Mouse (Mus musculus) embryonic facial prominence, embryonic 15.5 days (tissue): ENCODE measurements around the gene Slc44a2. TPM values are rescaled to one million over a fixed set of nuclear protein-coding genes. Genes with fewer than 3 reads are reported as not detected.
A peak's percentile ranks its signal among the peaks of the same experiment; 100 is the strongest.
"Not testable (repeated sequence)": the region's sequence is repeated elsewhere in the genome, so short reads cannot be mapped to it uniquely, and the experiment has no call there.

Experiments
- ATAC-seq: fragments of 200-750 bp; cut with Nextera tagmentation; 2 replicates; pipeline ENCODE4 v1.8.0; 2017; ENCODE audit warnings: low read depth, moderate TSS enrichment; ENCODE audit not compliant: insufficient number of reproducible peaks, low FRiP score, low TSS enrichment
- H3K27ac ChIP-seq: fragments of 300-500 bp; sonication (generic); replicated peaks from 2 replicates; pipeline ENCODE4 v1.5.1; 2015; ENCODE audit warnings: mild to moderate bottlenecking, inconsistent platforms
- H3K27me3 ChIP-seq: fragments of 300-500 bp; sonication (generic); 2 replicates; pipeline ENCODE4 v1.6.1; 2015; ENCODE audit warnings: inconsistent platforms
- H3K36me3 ChIP-seq: fragments of 300-500 bp; sonication (generic); 2 replicates; pipeline ENCODE4 v1.6.1; 2015; ENCODE audit warnings: mild to moderate bottlenecking, inconsistent platforms
- H3K4me1 ChIP-seq: fragments of 300-500 bp; sonication (generic); 2 replicates; pipeline ENCODE4 v1.6.1; 2015; ENCODE audit warnings: inconsistent platforms
- H3K4me2 ChIP-seq: fragments of 300-500 bp; sonication (generic); replicated peaks from 2 replicates; pipeline ENCODE4 v1.6.1; 2015; ENCODE audit warnings: mild to moderate bottlenecking, inconsistent platforms
- H3K4me3 ChIP-seq: fragments of 300-500 bp; sonication (generic); replicated peaks from 2 replicates; pipeline ENCODE4 v1.5.1; 2015; ENCODE audit warnings: mild to moderate bottlenecking, inconsistent platforms
- H3K9ac ChIP-seq: fragments of 300-500 bp; sonication (generic); 2 replicates; pipeline ENCODE4 v1.6.1; 2015; ENCODE audit warnings: inconsistent platforms
- H3K9me3 ChIP-seq: fragments of 300-500 bp; sonication (generic); replicated peaks from 2 replicates; pipeline ENCODE4 v1.6.1; 2016; ENCODE audit warnings: inconsistent platforms
- WGBS: fragments of 180-500 bp; shearing (Covaris S2); methylation state at CpG from one replicate; pipeline ENCODE4 v1.1.7; 2015; 5-methylcytosine and 5-hydroxymethylcytosine counted together
- polyA plus RNA-seq: library from polyadenylated mRNA; unstranded; fragments of >200 nt; fragmentation: Nextera tagmentation; extraction: Ambion mirVana; gene quantifications from 2 replicates; pipeline ENCODE4 v1.2.1, GENCODE M21; 2015

The Slc44a2 gene
- polyA plus RNA-seq, 1 experiment from 2014 or later: 143 TPM

GRCm38 (mm10) chr9:21322211-21322916 is 1.9 kb downstream of the Slc44a2 start:
- no peaks in the 10 kb centered on the region for H3K9me3 ChIP-seq
- no peak for ATAC-seq
- H3K27ac ChIP-seq: no peak overlapping the region
- 74% methylated on average over 19 of the region's 19 CpGs for WGBS
- H3K4me1 ChIP-seq: peaks cover 19% of the 10 kb centered on the region
- H3K4me2 ChIP-seq: peak overlapping the region; percentile 85; the same call in 1 of the 2 replicates
- H3K4me3 ChIP-seq: peak overlapping the region; percentile 65
- no peaks in the 10 kb centered on the region for H3K36me3 ChIP-seq
- no peaks in the 10 kb centered on the region for H3K27me3 ChIP-seq
- no peak overlapping the region for H3K9ac ChIP-seq

- peaks cover 19% of the 10 kb centered on the region for H3K4me1 ChIP-seq
- not testable (repeated sequence) for H3K9ac ChIP-seq, H3K36me3 ChIP-seq, H3K4me3 ChIP-seq, H3K27ac ChIP-seq, H3K4me2 ChIP-seq, H3K27me3 ChIP-seq, H3K9me3 ChIP-seq, ATAC-seq
- 90% methylated on average over 8 of the region's 8 CpGs for WGBS
These were observed 2.4 kb downstream of the Slc44a2 start for GRCm38 (mm10) chr9:21322917-21323297.

GRCm38 (mm10) chr9:21324269-21324668 is 3.8 kb downstream of the Slc44a2 start:
- Histone ChIP-seq H3K9me3 (no peaks in the 10 kb centered on the region), H3K9ac (no peak overlapping the region), H3K4me1 (peaks cover 19% of the 10 kb centered on the region), H3K4me2 (no peak overlapping the region), H3K27me3 (no peaks in the 10 kb centered on the region), H3K27ac (no peak overlapping the region), H3K36me3 (no peaks in the 10 kb centered on the region), H3K4me3 (no peak overlapping the region)
- ATAC-seq: no peak
- 75% methylated on average over 11 of the region's 11 CpGs for WGBS

DNA sequence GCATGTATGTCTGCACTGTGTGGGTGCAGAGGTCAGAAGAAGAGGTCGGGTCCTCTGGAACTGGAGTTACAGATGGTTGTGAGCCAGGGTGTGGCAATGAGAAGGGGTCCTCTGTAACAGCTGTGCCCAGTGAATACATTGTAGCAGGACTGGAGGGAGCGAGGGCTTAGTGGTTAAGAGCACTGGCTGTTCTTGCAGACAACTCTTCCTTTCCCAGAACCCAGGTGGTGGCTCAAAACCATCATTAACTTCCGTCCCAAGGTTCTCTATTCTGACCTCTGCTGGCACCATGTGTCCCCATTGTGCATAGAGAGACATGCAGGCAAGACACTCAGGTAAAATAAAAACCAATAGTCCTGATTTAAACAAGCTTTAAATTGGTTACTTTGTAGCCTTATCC is 7.1 kb downstream of the Slc44a2 start:
- ATAC-seq: no peak

GRCm38 (mm10) chr9:21328041-21328440 is 7.5 kb downstream of the Slc44a2 start:
- 71% methylated on average over 3 of the region's 3 CpGs for WGBS
- Histone ChIP-seq H3K9ac (no peak overlapping the region), H3K9me3 (no peaks in the 10 kb centered on the region), H3K36me3 (no peaks in the 10 kb centered on the region), H3K27ac (no peak overlapping the region), H3K27me3 (no peaks in the 10 kb centered on the region), H3K4me2 (no peak overlapping the region), H3K4me1 (peaks cover 11% of the 10 kb centered on the region), H3K4me3 (no peak overlapping the region)
- ATAC-seq: no peak

More for the DNA sequence above, 7.1 kb downstream of the Slc44a2 start:
- WGBS: 68% methylated on average over 3 of the region's 3 CpGs
- H3K36me3 ChIP-seq: no peaks in the 10 kb centered on the region
- no peak overlapping the region for H3K4me2 ChIP-seq
- no peak overlapping the region for H3K4me3 ChIP-seq
- H3K27ac ChIP-seq: no peak overlapping the region
- H3K4me1 ChIP-seq: peaks cover 6% of the 10 kb centered on the region
- no peaks in the 10 kb centered on the region for H3K9me3 ChIP-seq
- no peak overlapping the region for H3K9ac ChIP-seq
- H3K27me3 ChIP-seq: no peaks in the 10 kb centered on the region

DNA sequence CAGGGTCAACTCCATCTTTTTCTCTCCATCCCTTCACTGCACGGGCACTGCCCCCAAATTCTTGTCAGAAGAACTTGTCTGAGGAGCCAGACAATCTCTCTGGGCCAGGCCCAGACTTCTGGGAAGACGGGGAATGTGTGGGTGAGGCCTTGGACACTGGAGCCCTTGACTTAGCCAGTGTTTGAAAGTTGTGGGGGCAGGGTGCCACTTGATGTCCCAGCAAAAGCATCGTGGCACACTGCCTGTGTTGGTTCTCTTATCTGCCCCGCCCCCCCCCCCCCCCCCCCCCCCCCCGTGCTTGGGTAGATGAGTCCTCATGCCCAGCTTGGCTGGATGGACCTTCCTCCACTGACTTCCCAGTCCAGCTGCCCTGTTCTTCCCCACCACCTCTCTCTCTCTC is 8.5 kb downstream of the Slc44a2 start:
- no peak overlapping the region for H3K4me2 ChIP-seq
- no peak overlapping the region for H3K27ac ChIP-seq
- H3K9ac ChIP-seq: no peak overlapping the region
- no peaks in the 10 kb centered on the region for H3K36me3 ChIP-seq
- WGBS: 55% methylated on average over 4 of the region's 5 CpGs
- H3K4me3 ChIP-seq: no peak overlapping the region
- H3K9me3 ChIP-seq: no peaks in the 10 kb centered on the region
- H3K27me3 ChIP-seq: no peaks in the 10 kb centered on the region
- ATAC-seq: no peak
- H3K4me1 ChIP-seq: peaks cover 11% of the 10 kb centered on the region

DNA sequence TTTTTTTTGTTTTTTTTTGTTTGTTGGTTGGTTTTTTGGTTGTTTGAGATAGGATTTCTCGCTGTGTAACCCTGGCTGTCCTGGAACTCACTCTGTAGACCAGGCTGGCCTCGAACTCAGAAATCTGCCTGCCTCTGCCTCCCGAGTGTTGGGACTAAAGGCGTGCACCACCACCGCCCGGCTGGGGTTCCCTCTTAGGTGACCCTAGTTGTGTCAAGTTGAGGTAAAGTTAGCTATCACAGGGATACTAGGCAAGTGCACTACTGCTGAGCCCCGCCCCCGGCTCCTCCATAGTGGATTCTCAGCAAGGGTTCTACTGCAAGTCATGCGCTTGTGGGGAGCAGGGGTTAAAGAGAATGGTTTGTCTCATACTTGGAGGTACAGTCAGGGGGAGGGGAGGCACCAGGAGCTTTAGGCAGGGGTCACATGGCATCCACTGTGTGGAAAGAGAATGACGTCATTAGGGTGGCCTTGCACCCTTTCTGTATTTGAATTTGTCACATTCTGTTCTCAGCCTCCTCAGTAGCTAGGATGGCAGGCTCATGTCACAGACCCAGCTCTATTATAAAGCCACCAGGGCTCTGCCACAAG is 9.3 kb downstream of the Slc44a2 start:
- Histone ChIP-seq H3K9ac (no peak overlapping the region), H3K4me3 (no peak overlapping the region), H3K9me3 (no peaks in the 10 kb centered on the region), H3K4me1 (peaks cover 11% of the 10 kb centered on the region), H3K4me2 (no peak overlapping the region), H3K27me3 (no peaks in the 10 kb centered on the region), H3K36me3 (no peaks in the 10 kb centered on the region), H3K27ac (no peak overlapping the region)
- ATAC-seq: no peak
- 90% methylated on average over 10 of the region's 10 CpGs for WGBS

DNA sequence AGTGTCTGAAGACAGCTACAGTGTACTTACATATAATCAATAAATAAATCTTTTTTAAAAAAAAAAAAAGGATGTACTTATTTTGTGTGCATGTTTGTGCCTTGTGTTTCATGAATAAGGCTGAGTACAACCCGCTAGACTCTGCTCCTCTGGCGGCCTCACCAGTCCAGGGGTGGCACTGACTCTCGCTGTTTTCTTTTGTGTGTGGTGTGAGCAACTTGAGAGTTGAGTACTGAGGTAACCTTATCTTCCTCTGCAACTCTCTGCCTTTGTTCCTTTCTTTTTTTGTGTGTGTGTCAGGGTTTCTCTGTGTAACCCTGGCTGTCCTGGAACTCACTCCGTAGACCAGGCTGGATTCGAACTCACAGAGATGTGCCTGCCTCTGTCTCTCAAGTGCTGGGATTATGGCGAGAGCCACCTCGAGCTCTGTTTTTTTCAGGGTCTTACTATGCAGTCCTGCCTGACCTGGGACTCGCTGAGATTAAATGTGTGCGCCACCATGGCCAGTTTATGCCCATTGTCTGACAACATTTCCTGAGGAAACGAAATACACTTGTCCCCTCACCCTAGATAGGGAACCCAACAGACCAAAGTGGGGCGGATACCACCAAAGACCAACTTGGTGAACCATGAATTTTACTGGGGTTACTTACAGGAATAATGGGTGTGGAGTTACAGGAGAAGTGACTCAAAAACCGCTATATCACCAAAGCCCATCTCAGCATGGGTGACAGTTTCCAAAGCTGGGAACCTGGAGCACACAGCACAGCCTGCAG is 11.1 kb downstream of the Slc44a2 start:
- H3K27ac ChIP-seq: peak overlapping the region; percentile 63; the same call in 1 of the 2 replicates
- H3K27me3 ChIP-seq: no peaks in the 10 kb centered on the region
- H3K4me1 ChIP-seq: peaks cover 11% of the 10 kb centered on the region
- H3K4me3 ChIP-seq: no peak overlapping the region
- 82% methylated on average over 12 of the region's 12 CpGs for WGBS
- H3K9me3 ChIP-seq: no peaks in the 10 kb centered on the region
- no peaks in the 10 kb centered on the region for H3K36me3 ChIP-seq
- H3K4me2 ChIP-seq: no peak overlapping the region
- H3K9ac ChIP-seq: no peak overlapping the region
- ATAC-seq: no peak

DNA sequence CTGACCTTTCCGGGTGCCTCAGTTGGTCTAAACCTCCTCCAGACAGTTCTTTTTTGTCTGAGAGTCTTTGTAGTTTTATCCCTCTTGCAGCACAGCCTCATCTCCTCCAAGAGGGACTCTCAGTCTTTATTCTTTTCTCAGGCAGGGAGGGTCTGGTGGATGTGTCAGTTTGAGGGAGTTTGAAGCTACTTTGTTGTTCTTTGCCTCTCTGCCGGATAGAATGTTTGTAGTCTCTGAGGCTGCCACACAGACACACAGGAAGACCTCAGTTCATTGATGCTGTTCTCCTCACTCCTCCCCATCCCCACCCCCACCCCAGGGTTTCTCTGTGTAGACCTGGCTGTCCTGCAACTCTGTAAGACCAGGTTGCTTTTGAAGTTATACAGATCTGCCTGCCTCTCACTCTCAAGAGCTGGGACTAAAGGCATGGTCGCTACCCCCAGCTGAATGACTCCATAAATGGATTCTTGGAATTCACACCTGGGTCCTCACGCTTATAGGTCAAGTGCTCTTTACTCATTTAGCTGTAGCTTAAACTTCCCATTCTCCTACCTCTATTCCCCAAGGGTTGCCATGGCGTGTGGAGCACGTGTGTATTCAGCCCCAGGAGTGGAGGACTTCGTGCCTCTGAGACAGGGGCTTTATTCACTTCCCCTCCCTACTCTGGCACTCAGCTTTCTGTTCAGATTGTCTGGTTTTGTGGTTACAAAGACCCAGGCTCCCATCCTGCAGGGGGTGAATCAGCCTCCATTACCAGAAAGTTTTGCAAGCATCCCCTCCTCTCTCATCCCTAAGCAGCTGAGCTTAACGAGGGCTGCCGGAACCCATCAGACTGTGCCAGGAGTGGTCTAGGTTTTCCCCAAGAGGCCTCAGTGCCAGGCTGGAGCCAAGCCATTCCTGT is 11.9 kb downstream of the Slc44a2 start:
- Histone ChIP-seq H3K27ac (peak overlapping the region; percentile 63), H3K27me3 (no peaks in the 10 kb centered on the region), H3K4me3 (no peak overlapping the region), H3K36me3 (no peaks in the 10 kb centered on the region), H3K4me1 (peaks cover 13% of the 10 kb centered on the region), H3K9ac (no peak overlapping the region), H3K4me2 (no peak overlapping the region), H3K9me3 (no peaks in the 10 kb centered on the region)
- WGBS: 28% methylated on average over 9 of the region's 9 CpGs
- no peak for ATAC-seq

- no peak for ATAC-seq
- Histone ChIP-seq H3K9me3 (no peaks in the 10 kb centered on the region), H3K36me3 (no peaks in the 10 kb centered on the region), H3K9ac (no peak overlapping the region), H3K4me3 (no peak overlapping the region), H3K4me1 (peaks cover 20% of the 10 kb centered on the region), H3K4me2 (no peak overlapping the region), H3K27me3 (no peaks in the 10 kb centered on the region), H3K27ac (no peak overlapping the region)
- 78% methylated on average over 1 of the region's 1 CpGs for WGBS
These were observed 13.0 kb downstream of the Slc44a2 start for GRCm38 (mm10) chr9:21333523-21333922.

DNA sequence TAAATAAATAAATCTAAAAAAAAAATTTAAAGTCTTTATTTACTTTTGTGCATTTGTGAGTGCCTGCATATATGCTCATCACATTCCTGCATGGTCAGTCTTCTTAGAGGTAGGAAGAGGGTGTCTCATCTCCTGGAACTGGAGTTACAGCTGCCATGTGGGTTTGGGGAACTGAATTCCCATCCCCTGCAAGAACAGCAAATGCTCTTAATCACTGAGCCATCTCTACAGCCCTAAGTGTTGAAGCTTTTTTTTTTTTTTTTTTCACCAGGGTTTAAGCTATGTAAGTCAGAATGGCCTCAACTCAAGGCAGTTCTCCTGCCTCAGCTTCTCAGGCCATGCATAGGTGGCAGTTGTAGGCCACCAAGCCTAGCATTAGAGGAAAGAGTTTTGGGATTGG is 14.2 kb downstream of the Slc44a2 start:
- H3K4me1 ChIP-seq: peaks cover 20% of the 10 kb centered on the region
- H3K4me2 ChIP-seq: no peak overlapping the region
- H3K9ac ChIP-seq: no peak overlapping the region
- no peaks in the 10 kb centered on the region for H3K27me3 ChIP-seq
- no peak overlapping the region for H3K4me3 ChIP-seq
- no peak overlapping the region for H3K27ac ChIP-seq
- peaks cover 2% of the 10 kb centered on the region; the same call in 1 of the 2 replicates for H3K36me3 ChIP-seq
- ATAC-seq: no peak
- H3K9me3 ChIP-seq: no peaks in the 10 kb centered on the region
